Mouse (Mus musculus): Measurements from ENCODE around the gene 9530068E07Rik.
A peak's percentile ranks its signal among the peaks of the same experiment; 100 is the strongest.
"Not testable (repeated sequence)": the region's sequence is repeated elsewhere in the genome, so short reads cannot be mapped to it uniquely, and the experiment has no call there.

9530068E07Rik gene

GRCm38 (mm10) chr11:52374340-52374739, 21.9 kb upstream of the 9530068E07Rik start:
- peak; percentile 69 for DNase-seq

GRCm38 (mm10) chr11:52377579-52377978, 18.6 kb upstream of the 9530068E07Rik start:
- DNase-seq: no peak

- no peak for DNase-seq
Observed at GRCm38 (mm10) chr11:52379241-52379640, 17.0 kb upstream of the 9530068E07Rik start.

- DNase-seq: no peak
Observed at GRCm38 (mm10) chr11:52383741-52384140, 12.5 kb upstream of the 9530068E07Rik start.

GRCm38 (mm10) chr11:52384667-52385066, 11.6 kb upstream of the 9530068E07Rik start:
- DNase-seq: no peak

GRCm38 (mm10) chr11:52386892-52387291, 9.3 kb upstream of the 9530068E07Rik start:
- no peak for DNase-seq

GRCm38 (mm10) chr11:52388150-52388549, 8.1 kb upstream of the 9530068E07Rik start:
- no peak for DNase-seq

- DNase-seq: not testable (repeated sequence)
Observed at GRCm38 (mm10) chr11:52388979-52389378, 7.2 kb upstream of the 9530068E07Rik start.

GRCm38 (mm10) chr11:52389933-52390332, 6.3 kb upstream of the 9530068E07Rik start:
- no peak for DNase-seq

GRCm38 (mm10) chr11:52394494-52394893, 1.7 kb upstream of the 9530068E07Rik start:
- DNase-seq: no peak

- DNase-seq: no peak
Observed at GRCm38 (mm10) chr11:52395343-52395742, 885 bp upstream of the 9530068E07Rik start.

- no peak for DNase-seq
Observed at GRCm38 (mm10) chr11:52396597-52397188, 465 bp downstream of the 9530068E07Rik start.

- DNase-seq: no peak
Observed at GRCm38 (mm10) chr11:52397385-52397987, 1.3 kb downstream of the 9530068E07Rik start.

- DNase-seq: no peak
Observed at GRCm38 (mm10) chr11:52401476-52401875, 5.2 kb downstream of the 9530068E07Rik start.

GRCm38 (mm10) chr11:52402566-52402965, 6.3 kb downstream of the 9530068E07Rik start:
- DNase-seq: no peak

GRCm38 (mm10) chr11:52404209-52404608, 8.0 kb downstream of the 9530068E07Rik start:
- no peak for DNase-seq

- DNase-seq: no peak
Observed at GRCm38 (mm10) chr11:52405196-52405688, 9.0 kb downstream of the 9530068E07Rik start.

GRCm38 (mm10) chr11:52409316-52409715, 13.1 kb downstream of the 9530068E07Rik start:
- no peak for DNase-seq

- DNase-seq: no peak
Observed at GRCm38 (mm10) chr11:52418358-52418757, 22.1 kb downstream of the 9530068E07Rik start.

GRCm38 (mm10) chr11:52419246-52419645, 23.0 kb downstream of the 9530068E07Rik start:
- DNase-seq: peak; percentile 59

- DNase-seq: no peak
Observed at GRCm38 (mm10) chr11:52419861-52420260, 23.6 kb downstream of the 9530068E07Rik start.

GRCm38 (mm10) chr11:52420296-52421052, 24.2 kb downstream of the 9530068E07Rik start:
- no peak for DNase-seq

- peak; percentile 55 for DNase-seq
Observed at GRCm38 (mm10) chr11:52421053-52421778, 25.0 kb downstream of the 9530068E07Rik start.

Measured in thymus, postnatal 25 days (tissue).